In genomic region chr11:5510099-5510391, GRCm38 (mm10) we compare ENCODE assay signal across 30 mouse cellular contexts. TPM values are rescaled to one million over a fixed set of nuclear protein-coding genes. Genes with fewer than 3 reads are reported as not detected.
DNase-seq lines count a peak whose midpoint lies in the region; ATAC-seq and TF ChIP-seq lines count a peak whose summit lies in the region.
"Had no signal": no experiment of that assay in that cellular context is flagged by ENCODE, and none has a peak within 500 bp of the region (broad histone marks: within the 10 kb centered on the region; RNA-seq: fewer than 3 reads in every experiment).

No protein-coding gene starts in this region.

- no peak for DNase-seq in heart, postnatal 0 days (ENCODE audit: low spot score)
- no peak for DNase-seq in heart, postnatal 4 days
- no peak for DNase-seq in lung, postnatal 14 days
- no peak for DNase-seq in thymus, postnatal 10 days (ENCODE audit: low spot score in 2 of 2)
- DNase-seq in hindbrain, embryonic 11.5 days (ENCODE audit: low spot score) = no peak
- DNase-seq: cerebellum, adult 11 months; cerebellum, adult 9-10 months; embryo, embryonic 11 days; gastrocnemius, postnatal 36 days; heart, adult 18-20 months; heart, postnatal 14 days; midbrain, embryonic 14.5 days; thymus, adult 18-20 months had no signal

- ATAC-seq in heart, postnatal 0 days (ENCODE audit: insufficient read depth, low read depth) = no peak
- ATAC-seq in lung, embryonic 15.5 days (ENCODE audit: borderline replicate concordance, extremely low read depth, low FRiP score, low TSS enrichment) = no peak
- ATAC-seq in hindbrain, embryonic 11.5 days (ENCODE audit: low FRiP score) = no peak
- ATAC-seq: CD4-positive, CD25-positive, alpha-beta regulatory T cell, adult 4 months; forebrain, embryonic 14.5 days had no signal

- H3K4me1 ChIP-seq in heart, postnatal 0 days (ENCODE audit: control insufficient read depth, insufficient read depth) = no peaks in the 10 kb centered on the region
- peaks cover 16% of the 10 kb centered on the region; the same call in 1 of the 2 replicates for H3K4me1 ChIP-seq in lung, embryonic 15.5 days
- peaks cover 11% of the 10 kb centered on the region for H3K4me1 ChIP-seq in bone marrow, adult 2 months (ENCODE audit: control insufficient read depth, insufficient read depth, low read length)
- H3K4me1 ChIP-seq in brown adipose tissue, adult 24 weeks (ENCODE audit: control insufficient read depth, insufficient read depth, insufficient read length, low read length) = peaks cover 3% of the 10 kb centered on the region; the same call in 1 of the 2 replicates
- no peaks in the 10 kb centered on the region for H3K4me1 ChIP-seq in hindbrain, embryonic 11.5 days (replicated peaks; ENCODE audit: control insufficient read depth, insufficient read depth, low read length)
- H3K4me1 ChIP-seq: embryonic facial prominence, embryonic 12.5 days; limb, embryonic 12.5 days had no signal

- H3K9ac ChIP-seq in heart, postnatal 0 days (replicated peaks; ENCODE audit: low read depth, low read length) = no peak overlapping the region
- H3K9ac ChIP-seq in lung, embryonic 15.5 days = no peak overlapping the region
- H3K9ac ChIP-seq in hindbrain, embryonic 11.5 days (ENCODE audit: low read depth, low read length) = no peak overlapping the region
- H3K9ac ChIP-seq: embryonic facial prominence, embryonic 12.5 days; hindbrain, embryonic 14.5 days; limb, embryonic 12.5 days; liver, embryonic 14.5 days had no signal

- TF ChIP-seq POLR2A in bone marrow, adult 2 months (IDR thresholded peaks at IDR 0.05; ENCODE audit: borderline replicate concordance, control insufficient read depth, low read depth, low read length) = no peak

- no peak for TF ChIP-seq CTCF in heart, postnatal 0 days (IDR thresholded peaks at IDR 0.05; ENCODE audit: low read depth)
- no peak for TF ChIP-seq CTCF in bone marrow, adult 2 months (IDR thresholded peaks at IDR 0.05; ENCODE audit: control insufficient read depth, insufficient read depth, low read length)

- no peaks in the 10 kb centered on the region for H3K36me3 ChIP-seq in heart, postnatal 0 days (replicated peaks; ENCODE audit: control insufficient read depth, insufficient read depth, low read length)
- no peaks in the 10 kb centered on the region for H3K36me3 ChIP-seq in lung, embryonic 15.5 days
- H3K36me3 ChIP-seq in hindbrain, embryonic 11.5 days (ENCODE audit: control insufficient read depth, insufficient read depth, low read length) = no peaks in the 10 kb centered on the region
- H3K36me3 ChIP-seq: embryonic facial prominence, embryonic 12.5 days; limb, embryonic 12.5 days had no signal

- H3K4me3 ChIP-seq in heart, postnatal 0 days (ENCODE audit: low read depth, low read length) = no peak overlapping the region
- H3K4me3 ChIP-seq in lung, embryonic 15.5 days = no peak overlapping the region
- no peak overlapping the region for H3K4me3 ChIP-seq in bone marrow, adult 2 months (replicated peaks; ENCODE audit: control insufficient read depth, low read depth, low read length)
- no peak overlapping the region for H3K4me3 ChIP-seq in brown adipose tissue, adult 24 weeks (ENCODE audit: insufficient read depth, low read depth, low read length)
- H3K4me3 ChIP-seq in hindbrain, embryonic 11.5 days (ENCODE audit: low read depth, low read length) = no peak overlapping the region
- H3K4me3 ChIP-seq: embryonic facial prominence, embryonic 12.5 days; layer of hippocampus, adult 2 months; left cerebral cortex, adult 2 months; limb, embryonic 12.5 days had no signal

- H3K27ac ChIP-seq in heart, postnatal 0 days (ENCODE audit: low read depth) = peak overlapping the region; percentile 13; the same call in 1 of the 2 replicates
- peak overlapping the region; percentile 6; the same call in 1 of the 2 replicates for H3K27ac ChIP-seq in lung, embryonic 15.5 days
- peak overlapping the region; percentile 15; the same call in 1 of the 2 replicates for H3K27ac ChIP-seq in bone marrow, adult 2 months (ENCODE audit: control insufficient read depth, insufficient read depth, low read depth, low read length, poor library complexity)
- peak overlapping the region; percentile 39 for H3K27ac ChIP-seq in brown adipose tissue, adult 24 weeks (replicated peaks; ENCODE audit: low read depth, low read length)
- H3K27ac ChIP-seq in hindbrain, embryonic 11.5 days (ENCODE audit: low read depth, low read length) = no peak overlapping the region
- H3K27ac ChIP-seq: embryonic facial prominence, embryonic 12.5 days; hindbrain, embryonic 14.5 days; layer of hippocampus, adult 2 months; left cerebral cortex, adult 2 months; limb, embryonic 12.5 days; liver, embryonic 14.5 days had no signal

- H3K27me3 ChIP-seq in heart, postnatal 0 days (ENCODE audit: control insufficient read depth, insufficient read depth, low read length) = no peaks in the 10 kb centered on the region
- no peaks in the 10 kb centered on the region for H3K27me3 ChIP-seq in lung, embryonic 15.5 days
- no peaks in the 10 kb centered on the region for H3K27me3 ChIP-seq in hindbrain, embryonic 11.5 days (ENCODE audit: control insufficient read depth, insufficient read depth, low read length)
- H3K27me3 ChIP-seq: embryonic facial prominence, embryonic 12.5 days; limb, embryonic 12.5 days had no signal

- no peaks in the 10 kb centered on the region for H3K9me3 ChIP-seq in heart, postnatal 0 days (replicated peaks; ENCODE audit: control insufficient read depth, low read length)
- H3K9me3 ChIP-seq in lung, embryonic 15.5 days = no peaks in the 10 kb centered on the region
- H3K9me3 ChIP-seq in hindbrain, embryonic 11.5 days (ENCODE audit: control insufficient read depth, low read length) = no peaks in the 10 kb centered on the region
- H3K9me3 ChIP-seq: embryonic facial prominence, embryonic 12.5 days; limb, embryonic 12.5 days had no signal

- WGBS in heart, postnatal 0 days = 47% methylated on average over 5 of the region's 5 CpGs
- WGBS in lung, embryonic 15.5 days = 29% methylated on average over 5 of the region's 5 CpGs
- 61% methylated on average over 5 of the region's 5 CpGs for WGBS in bone marrow, adult 2 months
- WGBS in hindbrain, embryonic 11.5 days = 79% methylated on average over 5 of the region's 5 CpGs

- H3K4me2 ChIP-seq in heart, postnatal 0 days (ENCODE audit: low read depth, low read length) = no peak overlapping the region
- H3K4me2 ChIP-seq in lung, embryonic 15.5 days = no peak overlapping the region
- H3K4me2 ChIP-seq in hindbrain, embryonic 11.5 days (replicated peaks; ENCODE audit: low read depth, low read length) = no peak overlapping the region
- H3K4me2 ChIP-seq: embryonic facial prominence, embryonic 12.5 days; heart, embryonic 11.5 days; hindbrain, embryonic 14.5 days; limb, embryonic 12.5 days had no signal

- TF ChIP-seq EP300 in heart, postnatal 0 days (IDR thresholded peaks at IDR 0.05; ENCODE audit: low read depth) = no peak

RNA-seq across cellular contexts. Expression of gene Xbp1, which starts 10.4 kb away (rescaled TPM):
- total RNA-seq in heart, postnatal 0 days (2014; rRNA removed; ENCODE audit: low replicate concordance) = 84.9 and 90.7 TPM in 2 replicates
- polyA plus RNA-seq in heart, postnatal 0 days (2015; fragmentation: Nextera tagmentation; extraction: Ambion mirVana) = 70.7 and 96.1 TPM in 2 replicates
- total RNA-seq in heart, postnatal 4 days (2021) = 10 to 100 TPM; 51.2 to 65.4 TPM
- 211 and 229 TPM in 2 replicates for polyA plus RNA-seq in lung, embryonic 15.5 days (2015; fragmentation: Nextera tagmentation; extraction: Ambion mirVana)
- 24.1 and 52.1 TPM in 2 replicates for polyA plus RNA-seq in bone marrow, adult 2 months (2011; ENCODE audit: insufficient read depth, insufficient read length, low replicate concordance, missing spikeins)
- polyA plus RNA-seq in brown adipose tissue, adult 24 weeks (2012; ENCODE audit: insufficient read depth, insufficient read length, missing spikeins) = 47.1 and 80.4 TPM in 2 replicates
- 144 and 158 TPM in 2 replicates for polyA plus RNA-seq in hindbrain, embryonic 11.5 days (2014; fragmentation: Nextera tagmentation; extraction: Ambion mirVana)

RNA-seq across cellular contexts. Expression of gene Ccdc117, which starts 31.9 kb away (rescaled TPM):
- 9.7 and 12.5 TPM in 2 replicates for total RNA-seq in heart, postnatal 0 days (2014; rRNA removed; ENCODE audit: low replicate concordance)
- polyA plus RNA-seq in heart, postnatal 0 days (2015; fragmentation: Nextera tagmentation; extraction: Ambion mirVana) = 7.3 and 8.2 TPM in 2 replicates
- total RNA-seq in heart, postnatal 4 days (2021) = 10 to 100 TPM; 11.3 to 14.1 TPM
- 20.8 and 22.3 TPM in 2 replicates for polyA plus RNA-seq in lung, embryonic 15.5 days (2015; fragmentation: Nextera tagmentation; extraction: Ambion mirVana)
- 4.9 and 9.5 TPM in 2 replicates for polyA plus RNA-seq in bone marrow, adult 2 months (2011; ENCODE audit: insufficient read depth, insufficient read length, low replicate concordance, missing spikeins)
- polyA plus RNA-seq in brown adipose tissue, adult 24 weeks (2012; ENCODE audit: insufficient read depth, insufficient read length, missing spikeins) = 6.7 and 15.8 TPM in 2 replicates
- 21.3 and 26.6 TPM in 2 replicates for polyA plus RNA-seq in hindbrain, embryonic 11.5 days (2014; fragmentation: Nextera tagmentation; extraction: Ambion mirVana)

RNA-seq across cellular contexts. Expression of gene Ankrd36, which starts 59.4 kb away (rescaled TPM):
- total RNA-seq in heart, postnatal 0 days (2014; rRNA removed; ENCODE audit: low replicate concordance) = not detected in 2 replicates
- not detected in 2 replicates for polyA plus RNA-seq in heart, postnatal 0 days (2015; fragmentation: Nextera tagmentation; extraction: Ambion mirVana)
- not detected for total RNA-seq in heart, postnatal 4 days (2021)
- 0.09 TPM in 1 of 2 replicates, not detected in the other for polyA plus RNA-seq in lung, embryonic 15.5 days (2015; fragmentation: Nextera tagmentation; extraction: Ambion mirVana)
- polyA plus RNA-seq in bone marrow, adult 2 months (2011; ENCODE audit: insufficient read depth, insufficient read length, low replicate concordance, missing spikeins) = 2.1 TPM in 1 of 2 replicates, not detected in the other
- polyA plus RNA-seq in brown adipose tissue, adult 24 weeks (2012; ENCODE audit: insufficient read depth, insufficient read length, missing spikeins) = not detected in 2 replicates
- not detected in 2 replicates for polyA plus RNA-seq in hindbrain, embryonic 11.5 days (2014; fragmentation: Nextera tagmentation; extraction: Ambion mirVana)
- total RNA-seq: adrenal gland, postnatal 14 days; gastrocnemius, postnatal 36 days; heart, adult 18-20 months; heart, postnatal 14 days; layer of hippocampus, adult 2 months; layer of hippocampus, postnatal 14 days; left cerebral cortex, adult 2 months; left cerebral cortex, postnatal 25 days had no signal
- polyA plus RNA-seq: CD4-positive, CD25-positive, alpha-beta regulatory T cell, adult 4 months; forebrain, embryonic 14.5 days; hindbrain, embryonic 14.5 days; kidney, embryonic 16.5 days; limb, embryonic 12.5 days; midbrain, embryonic 14.5 days; neural tube, embryonic 14.5 days had no signal
